Comparison of ENCODE assay signal across 16 mouse cellular contexts in the genomic region with DNA sequence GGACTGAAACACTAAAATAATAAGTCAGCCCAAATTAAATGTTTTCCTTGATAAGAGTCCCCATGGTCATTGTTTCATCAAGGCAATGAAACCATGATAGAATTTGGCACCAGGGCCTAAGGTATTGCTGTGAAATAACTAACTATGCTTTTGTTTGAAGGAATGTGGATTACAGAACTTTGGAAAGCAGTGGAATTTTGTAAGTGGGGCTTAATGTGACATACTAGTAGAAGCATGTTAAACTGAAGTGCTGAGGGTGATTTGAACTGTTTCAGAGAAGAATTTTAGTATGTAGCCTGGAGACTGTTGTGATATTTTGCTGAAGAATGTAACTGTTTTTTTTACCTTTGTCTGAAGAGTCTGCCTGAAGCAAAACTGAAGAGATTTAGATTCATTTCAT.
"Had no signal": no experiment of that assay in that cellular context is flagged by ENCODE, and none has a peak within 500 bp of the region (broad histone marks: within the 10 kb centered on the region; RNA-seq: fewer than 3 reads in every experiment).

No protein-coding gene starts in this region.

- H3K4me2 ChIP-seq: neural tube, embryonic 13.5 days; neural tube, embryonic 15.5 days; stomach, embryonic 15.5 days had no signal

- H3K4me3 ChIP-seq: neural tube, embryonic 13.5 days; neural tube, embryonic 15.5 days; stomach, embryonic 15.5 days had no signal

- DNase-seq: retina, postnatal 1 day; right cerebral cortex, adult 18-20 months; right cerebral cortex, postnatal 14 days; right cerebral cortex, postnatal 25 days; right cerebral cortex, postnatal 4 days; spleen, adult 18-20 months; thymus, adult 18-20 months; thymus, adult 2 months; thymus, postnatal 14 days; thymus, postnatal 25 days; thymus, postnatal 36 days; thymus, postnatal 4 days had no signal

- H3K27ac ChIP-seq: neural tube, embryonic 13.5 days; neural tube, embryonic 15.5 days; stomach, embryonic 15.5 days; stomach, postnatal 0 days had no signal

- H3K27me3 ChIP-seq: neural tube, embryonic 13.5 days; neural tube, embryonic 15.5 days; stomach, embryonic 15.5 days had no signal

- H3K4me1 ChIP-seq: neural tube, embryonic 13.5 days; neural tube, embryonic 15.5 days; stomach, embryonic 15.5 days had no signal

- H3K36me3 ChIP-seq: stomach, embryonic 15.5 days had no signal

- H3K9me3 ChIP-seq: neural tube, embryonic 13.5 days; neural tube, embryonic 15.5 days; stomach, embryonic 15.5 days had no signal

- H3K9ac ChIP-seq: neural tube, embryonic 13.5 days; neural tube, embryonic 15.5 days; stomach, embryonic 15.5 days had no signal
